Mouse (Mus musculus): Measurements from ENCODE around the gene Ctdspl.

Gene Ctdspl

GRCm38 (mm10) chr9:119060701-119061100, 134.4 kb downstream of the Ctdspl start:
- no peak for DNase-seq (ENCODE audit: low spot score)

- no peak for DNase-seq (ENCODE audit: low spot score)
Measured at GRCm38 (mm10) chr9:119063036-119063644, 136.9 kb downstream of the Ctdspl start.

- no peak for DNase-seq (ENCODE audit: low spot score)
Measured at GRCm38 (mm10) chr9:119064296-119064695, 138.0 kb downstream of the Ctdspl start.

GRCm38 (mm10) chr9:119067601-119068000, 141.3 kb downstream of the Ctdspl start:
- DNase-seq (ENCODE audit: low spot score), result peak; percentile 68

- no peak for DNase-seq (ENCODE audit: low spot score)
Measured at GRCm38 (mm10) chr9:119068266-119068665, 142.0 kb downstream of the Ctdspl start.

- DNase-seq (ENCODE audit: low spot score), result no peak
Measured at GRCm38 (mm10) chr9:119070173-119070825, 144.0 kb downstream of the Ctdspl start.

- DNase-seq (ENCODE audit: low spot score), result no peak
Measured at GRCm38 (mm10) chr9:119071786-119072185, 145.5 kb downstream of the Ctdspl start.

GRCm38 (mm10) chr9:119073184-119073895, 147.1 kb downstream of the Ctdspl start:
- DNase-seq (ENCODE audit: low spot score), result no peak

- DNase-seq (ENCODE audit: low spot score), result no peak
Measured at GRCm38 (mm10) chr9:119075685-119076084, 149.4 kb downstream of the Ctdspl start.

- DNase-seq (ENCODE audit: low spot score), result no peak
Measured at GRCm38 (mm10) chr9:119080040-119080675, 153.9 kb downstream of the Ctdspl start.

- DNase-seq (ENCODE audit: low spot score), result no peak
Measured at GRCm38 (mm10) chr9:119082039-119082438, 155.8 kb downstream of the Ctdspl start.

GRCm38 (mm10) chr9:119082656-119083430, 156.6 kb downstream of the Ctdspl start:
- DNase-seq (ENCODE audit: low spot score), result no peak

- no peak for DNase-seq (ENCODE audit: low spot score)
Measured at GRCm38 (mm10) chr9:119083966-119084365, 157.7 kb downstream of the Ctdspl start.

GRCm38 (mm10) chr9:119086451-119086850, 160.2 kb downstream of the Ctdspl start:
- DNase-seq (ENCODE audit: low spot score), result no peak

GRCm38 (mm10) chr9:119087309-119087708, 161.1 kb downstream of the Ctdspl start:
- no peak for DNase-seq (ENCODE audit: low spot score)

- peak; percentile 75 for DNase-seq (ENCODE audit: low spot score)
Measured at GRCm38 (mm10) chr9:119088148-119088801, 162.0 kb downstream of the Ctdspl start.

- DNase-seq (ENCODE audit: low spot score), result peak; percentile 40
Measured at GRCm38 (mm10) chr9:119089437-119089836, 163.2 kb downstream of the Ctdspl start.

- DNase-seq (ENCODE audit: low spot score), result no peak
Measured at GRCm38 (mm10) chr9:119090462-119090861, 164.2 kb downstream of the Ctdspl start.

- no peak for DNase-seq (ENCODE audit: low spot score)
Measured at GRCm38 (mm10) chr9:119091581-119092310, 165.5 kb downstream of the Ctdspl start.

All from adipocyte (in vitro differentiated cells).